ENCODE assay signal across 12 mouse cellular contexts in genomic region chr11:117409331-117409730, GRCm38 (mm10).
DNase-seq lines count a peak whose midpoint lies in the region; ATAC-seq and TF ChIP-seq lines count a peak whose summit lies in the region.
"Had no signal": no experiment of that assay in that cellular context is flagged by ENCODE, and none has a peak within 500 bp of the region (broad histone marks: within the 10 kb centered on the region; RNA-seq: fewer than 3 reads in every experiment).

No protein-coding gene starts in this region.

- H3K36me3 ChIP-seq in hindbrain, embryonic 10.5 days: no peaks in the 10 kb centered on the region
- no peaks in the 10 kb centered on the region for H3K36me3 ChIP-seq in midbrain, embryonic 13.5 days
- H3K36me3 ChIP-seq in stomach, postnatal 0 days (ENCODE audit: control insufficient read depth, insufficient read depth, low read length): no peaks in the 10 kb centered on the region
- H3K36me3 ChIP-seq: embryonic facial prominence, embryonic 15.5 days had no signal

- DNase-seq in right cerebral cortex, postnatal 10 days (ENCODE audit: low spot score in 2 of 2): peak; percentile 80 to 84
- DNase-seq in right cerebral cortex, adult 18-20 months: no peak
- DNase-seq in hindbrain, embryonic 10.5 days (ENCODE audit: low spot score): no peak
- peak; percentile 42 for DNase-seq in right cerebral cortex, postnatal 4 days
- no peak for DNase-seq in thymus, adult 18-20 months
- no peak for DNase-seq in stomach, postnatal 0 days (ENCODE audit: low spot score)
- DNase-seq in kidney, adult 18-20 months: no peak
- DNase-seq: adrenal gland, postnatal 10 days; heart, postnatal 36 days; spleen, adult 18-20 months had no signal

- peaks cover 71% of the 10 kb centered on the region for H3K4me1 ChIP-seq in hindbrain, embryonic 10.5 days (replicated peaks)
- peaks cover 79% of the 10 kb centered on the region for H3K4me1 ChIP-seq in midbrain, embryonic 13.5 days (replicated peaks)
- no peaks in the 10 kb centered on the region for H3K4me1 ChIP-seq in stomach, postnatal 0 days (replicated peaks; ENCODE audit: control insufficient read depth, insufficient read depth)

- TF ChIP-seq CTCF in stomach, postnatal 0 days (IDR thresholded peaks at IDR 0.05; ENCODE audit: low read depth): no peak

- H3K27ac ChIP-seq in hindbrain, embryonic 10.5 days: peak overlapping the region; percentile 92
- H3K27ac ChIP-seq in midbrain, embryonic 13.5 days: peak overlapping the region; percentile 97
- no peak overlapping the region for H3K27ac ChIP-seq in stomach, postnatal 0 days (replicated peaks)

- no peak overlapping the region for H3K4me3 ChIP-seq in hindbrain, embryonic 10.5 days
- no peak overlapping the region for H3K4me3 ChIP-seq in midbrain, embryonic 13.5 days (replicated peaks)
- H3K4me3 ChIP-seq in stomach, postnatal 0 days (ENCODE audit: low read depth, low read length): no peak overlapping the region
- H3K4me3 ChIP-seq: embryonic facial prominence, embryonic 15.5 days had no signal

- peaks cover 73% of the 10 kb centered on the region for H3K27me3 ChIP-seq in hindbrain, embryonic 10.5 days (ENCODE audit: insufficient read depth, poor library complexity, severe bottlenecking)
- H3K27me3 ChIP-seq in midbrain, embryonic 13.5 days: peaks cover 14% of the 10 kb centered on the region
- no peaks in the 10 kb centered on the region for H3K27me3 ChIP-seq in stomach, postnatal 0 days (ENCODE audit: control insufficient read depth, insufficient read depth, low read length)

- WGBS in hindbrain, embryonic 10.5 days: 67% methylated on average over 11 of the region's 11 CpGs
- WGBS in midbrain, embryonic 13.5 days: 60% methylated on average over 11 of the region's 11 CpGs
- 49% methylated on average over 11 of the region's 11 CpGs for WGBS in stomach, postnatal 0 days

- peak overlapping the region; percentile 54 for H3K4me2 ChIP-seq in midbrain, embryonic 13.5 days (replicated peaks)
- H3K4me2 ChIP-seq in stomach, postnatal 0 days (replicated peaks; ENCODE audit: low read depth): no peak overlapping the region

- TF ChIP-seq EP300 in stomach, postnatal 0 days (optimal IDR thresholded peaks at IDR 0.05): no peak

- H3K9ac ChIP-seq in midbrain, embryonic 13.5 days (replicated peaks): no peak overlapping the region
- H3K9ac ChIP-seq in stomach, postnatal 0 days (ENCODE audit: low read length): no peak overlapping the region
- H3K9ac ChIP-seq: embryonic facial prominence, embryonic 15.5 days had no signal

- no peak for ATAC-seq in midbrain, embryonic 13.5 days
- ATAC-seq in stomach, postnatal 0 days (ENCODE audit: low FRiP score, low TSS enrichment): no peak

- H3K9me3 ChIP-seq in hindbrain, embryonic 10.5 days: peaks cover 3% of the 10 kb centered on the region; the same call in 1 of the 2 replicates
- H3K9me3 ChIP-seq in midbrain, embryonic 13.5 days: no peaks in the 10 kb centered on the region
- H3K9me3 ChIP-seq in stomach, postnatal 0 days (ENCODE audit: control insufficient read depth, low read length): no peaks in the 10 kb centered on the region
- H3K9me3 ChIP-seq: embryonic facial prominence, embryonic 15.5 days had no signal

Comparison
In these comparisons a context has a peak if more than half of its experiments do, and no peak if none do; other contexts are left out.
1. DNase-seq: peak in right cerebral cortex, postnatal 10 days (2 of 2) and right cerebral cortex, postnatal 4 days (single experiment); none in right cerebral cortex, adult 18-20 months (single experiment), hindbrain, embryonic 10.5 days (single experiment), thymus, adult 18-20 months (0 of 2), stomach, postnatal 0 days (single experiment) and kidney, adult 18-20 months (single experiment).